Comparison of ENCODE assay signal across 18 mouse cellular contexts in genomic region chr7:126471853-126472252, GRCm38 (mm10). TPM values are rescaled to one million over a fixed set of nuclear protein-coding genes. Genes with fewer than 3 reads are reported as not detected.
A peak's percentile ranks its signal among the peaks of the same experiment; 100 is the strongest.
DNase-seq lines count a peak whose midpoint lies in the region; ATAC-seq and TF ChIP-seq lines count a peak whose summit lies in the region.
"Had no signal": no experiment of that assay in that cellular context is flagged by ENCODE, and none has a peak within 500 bp of the region (broad histone marks: within the 10 kb centered on the region; RNA-seq: fewer than 3 reads in every experiment).

No protein-coding gene starts in this region.

- no peak for TF ChIP-seq POLR2A in CH12.LX (IDR thresholded peaks at IDR 0.05; ENCODE audit: low read depth, low read length)

- in situ Hi-C loops in CH12.LX (cut with MboI; ENCODE audit: low pct_ligation_motif_present, low pct_unique_long_range_greater_than_20kb, low sequenced_read_pairs): loop anchor here (5.0 kb wide), 1 partner anchor 75 kb away; the partner anchor contains the start of gene Nfatc2ip

- TF ChIP-seq CTCF in intestine, postnatal 0 days (IDR thresholded peaks at IDR 0.05; ENCODE audit: low read depth): no peak
- TF ChIP-seq CTCF in CH12.LX (conservative IDR thresholded peaks at IDR 0.05 in 1 of 2, IDR thresholded peaks at IDR 0.05 in 1 of 2; ENCODE audit: low read depth in 2 of 2, low read length in 2 of 2): no peak

- peaks cover 3% of the 10 kb centered on the region; the same call in 1 of the 2 replicates for H3K4me1 ChIP-seq in intestine, postnatal 0 days (replicated peaks; ENCODE audit: control insufficient read depth, insufficient read depth, low read length)
- H3K4me1 ChIP-seq in intestine, embryonic 15.5 days (replicated peaks): peaks cover 10% of the 10 kb centered on the region
- peaks cover 10 to 74% of the 10 kb centered on the region in 2 experiments for H3K4me1 ChIP-seq in CH12.LX (ENCODE audit: control insufficient read depth in 1 of 2, insufficient read depth in 2 of 2)
- H3K4me1 ChIP-seq in liver, embryonic 16.5 days (ENCODE audit: control insufficient read depth, low read depth, low read length): peaks cover 22% of the 10 kb centered on the region

- peaks cover 13% of the 10 kb centered on the region for H3K79me2 ChIP-seq in CH12.LX (replicated peaks; ENCODE audit: control insufficient read depth, extremely low read depth, insufficient read depth, poor library complexity, severe bottlenecking)

- no peak for TF ChIP-seq EP300 in CH12.LX (IDR thresholded peaks at IDR 0.05; ENCODE audit: low read length)

- H3K4me3 ChIP-seq in intestine, postnatal 0 days (ENCODE audit: low read depth, low read length): no peak overlapping the region
- H3K4me3 ChIP-seq in intestine, embryonic 15.5 days (replicated peaks): no peak overlapping the region
- H3K4me3 ChIP-seq in CH12.LX (replicated peaks in 1 of 3; ENCODE audit: low read depth in 2 of 3, low read length in 2 of 3, poor library complexity in 1 of 3): peak overlapping the region in 1 of 3 experiments; percentile 70
- peak overlapping the region; percentile 5; the same call in 1 of the 2 replicates for H3K4me3 ChIP-seq in liver, embryonic 16.5 days (ENCODE audit: low read depth, low read length)
- H3K4me3 ChIP-seq: erythroblast, embryonic 14.5 days; forebrain, embryonic 15.5 days; limb, embryonic 12.5 days; neural tube, embryonic 12.5 days had no signal

- no peaks in the 10 kb centered on the region for H3K27me3 ChIP-seq in intestine, postnatal 0 days (replicated peaks; ENCODE audit: control insufficient read depth, insufficient read depth, low read length)
- H3K27me3 ChIP-seq in intestine, embryonic 15.5 days (replicated peaks): no peaks in the 10 kb centered on the region
- H3K27me3 ChIP-seq in CH12.LX (replicated peaks): no peaks in the 10 kb centered on the region
- H3K27me3 ChIP-seq in liver, embryonic 16.5 days (ENCODE audit: control insufficient read depth, insufficient read depth, low read depth, low read length): no peaks in the 10 kb centered on the region
- H3K27me3 ChIP-seq: forebrain, embryonic 15.5 days; limb, embryonic 12.5 days; neural tube, embryonic 12.5 days had no signal

- ATAC-seq in intestine, postnatal 0 days: no peak
- no peak for ATAC-seq in intestine, embryonic 15.5 days
- no peak for ATAC-seq in liver, embryonic 16.5 days (ENCODE audit: low read depth)
- ATAC-seq: forebrain, embryonic 15.5 days had no signal

- TF ChIP-seq RAD21 in CH12.LX (IDR thresholded peaks at IDR 0.05; ENCODE audit: low read depth, low read length): no peak

- H3K9ac ChIP-seq in intestine, postnatal 0 days (ENCODE audit: low read depth, low read length): no peak overlapping the region
- H3K9ac ChIP-seq in intestine, embryonic 15.5 days: no peak overlapping the region
- H3K9ac ChIP-seq in CH12.LX (ENCODE audit: insufficient read depth, low read depth): no peak overlapping the region
- H3K9ac ChIP-seq in liver, embryonic 16.5 days (ENCODE audit: low read depth, low read length): no peak overlapping the region
- H3K9ac ChIP-seq: forebrain, embryonic 15.5 days; neural tube, embryonic 12.5 days had no signal

- dilution Hi-C loops in CH12.LX (cut with MboI; ENCODE audit: extremely low pct_ligation_motif_present, extremely low pct_unique_long_range_greater_than_20kb, low sequenced_read_pairs): no loop called here

- 87% methylated on average over 4 of the region's 4 CpGs for WGBS in intestine, postnatal 0 days
- 75% methylated on average over 4 of the region's 4 CpGs for WGBS in intestine, embryonic 15.5 days
- 24% methylated on average over 4 of the region's 4 CpGs for WGBS in liver, embryonic 16.5 days (ENCODE audit: insufficient replicate concordance)

- H3K27ac ChIP-seq in intestine, postnatal 0 days (ENCODE audit: low read depth, low read length): peak overlapping the region; percentile 7; the same call in 1 of the 2 replicates
- H3K27ac ChIP-seq in intestine, embryonic 15.5 days: no peak overlapping the region
- H3K27ac ChIP-seq in CH12.LX (ENCODE audit: insufficient read depth, low read depth): peak overlapping the region; percentile 27; the same call in 1 of the 2 replicates
- peak overlapping the region; percentile 49; the same call in 1 of the 2 replicates for H3K27ac ChIP-seq in liver, embryonic 16.5 days (ENCODE audit: low read length)
- H3K27ac ChIP-seq: forebrain, embryonic 15.5 days; limb, embryonic 12.5 days; neural tube, embryonic 12.5 days had no signal

- H3K36me3 ChIP-seq in intestine, postnatal 0 days (ENCODE audit: control insufficient read depth, insufficient read depth): peaks cover 59% of the 10 kb centered on the region
- peaks cover 43% of the 10 kb centered on the region for H3K36me3 ChIP-seq in intestine, embryonic 15.5 days
- H3K36me3 ChIP-seq in CH12.LX (replicated peaks in 1 of 2; ENCODE audit: control insufficient read depth in 1 of 2, insufficient read depth in 1 of 2, low read length in 1 of 2): peaks cover 49 to 56% of the 10 kb centered on the region in 2 experiments
- H3K36me3 ChIP-seq in liver, embryonic 16.5 days (ENCODE audit: control insufficient read depth, insufficient read depth): peaks cover 26% of the 10 kb centered on the region

- H3K4me2 ChIP-seq in intestine, postnatal 0 days (replicated peaks; ENCODE audit: low read depth): no peak overlapping the region
- no peak overlapping the region for H3K4me2 ChIP-seq in intestine, embryonic 15.5 days (replicated peaks)
- H3K4me2 ChIP-seq in CH12.LX (ENCODE audit: insufficient read depth, low read depth, poor library complexity, severe bottlenecking): 0 out of 2 replicates have a peak overlapping the region, but pooled peaks have one; percentile 4
- 0 out of 2 replicates have a peak overlapping the region, but pooled peaks have one; percentile 24 for H3K4me2 ChIP-seq in liver, embryonic 16.5 days (ENCODE audit: low read depth, low read length)
- H3K4me2 ChIP-seq: forebrain, embryonic 15.5 days; limb, embryonic 12.5 days; midbrain, embryonic 11.5 days; neural tube, embryonic 12.5 days had no signal

- H3K9me3 ChIP-seq in intestine, postnatal 0 days (ENCODE audit: control insufficient read depth): no peaks in the 10 kb centered on the region
- H3K9me3 ChIP-seq in intestine, embryonic 15.5 days: no peaks in the 10 kb centered on the region
- no peaks in the 10 kb centered on the region for H3K9me3 ChIP-seq in CH12.LX (replicated peaks; ENCODE audit: low read length)
- no peaks in the 10 kb centered on the region for H3K9me3 ChIP-seq in liver, embryonic 16.5 days (replicated peaks; ENCODE audit: control insufficient read depth, low read length)
- H3K9me3 ChIP-seq: forebrain, embryonic 15.5 days; limb, embryonic 12.5 days; neural tube, embryonic 12.5 days had no signal

- DNase-seq in CD4-positive helper T cell, adult 2 months (ENCODE audit: low read depth, low spot score): peak; percentile 51
- no peak for DNase-seq in CH12.LX (ENCODE audit: extremely low read depth)
- no peak for DNase-seq in cerebellum, postnatal 14 days
- DNase-seq in right cerebral cortex, adult 18-20 months: no peak
- DNase-seq: adrenal gland, postnatal 25 days; cerebellum, adult 18-20 months; gastrocnemius, postnatal 14 days; kidney, postnatal 4 days; lung, adult 2 months; lung, postnatal 36 days had no signal

TF ChIP-seq in CH12.LX, 34 proteins besides CTCF, POLR2A, EP300 and RAD21 (continues in another document):
- TF ChIP-seq E2F4 (IDR thresholded peaks at IDR 0.05; ENCODE audit: insufficient replicate concordance, low read depth, low read length) (no peak), NELFE (IDR thresholded peaks at IDR 0.05; ENCODE audit: low read depth, low read length) (no peak), MAFK (IDR thresholded peaks at IDR 0.05; ENCODE audit: insufficient replicate concordance, low read length) (no peak), GABPA (IDR thresholded peaks at IDR 0.05; ENCODE audit: insufficient replicate concordance, low read depth, low read length) (no peak)

RNA-seq across cellular contexts. Expression of gene Sh2b1, which starts 3.4 kb away (rescaled TPM):
- polyA plus RNA-seq in intestine, postnatal 0 days (2015; fragmentation: Nextera tagmentation; extraction: Ambion mirVana): 23.6 and 23.8 TPM in 2 replicates
- polyA plus RNA-seq in intestine, embryonic 15.5 days (2015; fragmentation: Nextera tagmentation; extraction: Ambion mirVana): 41.8 and 45.7 TPM in 2 replicates
- total RNA-seq in CH12.LX (2012; rRNA removed): 11.8 and 13.4 TPM in 2 replicates
- 5.2 and 5.5 TPM in 2 replicates for total RNA-seq in CH12.LX (2014; rRNA removed)
- 31.3 and 34.1 TPM in 2 replicates for polyA plus RNA-seq in CH12.LX (2012; ENCODE audit: insufficient read length, low read depth)
- polyA plus RNA-seq in liver, embryonic 16.5 days (2015; fragmentation: Nextera tagmentation; extraction: Ambion mirVana): 14.2 and 14.5 TPM in 2 replicates

RNA-seq across cellular contexts. Expression of gene Atp2a1, which starts 8.9 kb away (rescaled TPM):
- 0.05 and 0.24 TPM in 2 replicates for polyA plus RNA-seq in intestine, postnatal 0 days (2015; fragmentation: Nextera tagmentation; extraction: Ambion mirVana)
- 0.24 and 2.6 TPM in 2 replicates for polyA plus RNA-seq in intestine, embryonic 15.5 days (2015; fragmentation: Nextera tagmentation; extraction: Ambion mirVana)
- total RNA-seq in CH12.LX (2012; rRNA removed) (0.25 and 0.38 TPM in 2 replicates), CH12.LX (2014; rRNA removed) (not detected in 2 replicates)
- polyA plus RNA-seq in CH12.LX (2012; ENCODE audit: insufficient read length, low read depth): 0.74 and 0.75 TPM in 2 replicates
- polyA plus RNA-seq in liver, embryonic 16.5 days (2015; fragmentation: Nextera tagmentation; extraction: Ambion mirVana): 8.7 and 22.0 TPM in 2 replicates
- total RNA-seq: adrenal gland, postnatal 25 days had no signal
- polyA plus RNA-seq: erythroblast, embryonic 14.5 days had no signal

RNA-seq across cellular contexts. Expression of gene Tufm, which starts 15.3 kb away (rescaled TPM):
- 70.3 and 76.5 TPM in 2 replicates for polyA plus RNA-seq in intestine, postnatal 0 days (2015; fragmentation: Nextera tagmentation; extraction: Ambion mirVana)
- 190 and 207 TPM in 2 replicates for polyA plus RNA-seq in intestine, embryonic 15.5 days (2015; fragmentation: Nextera tagmentation; extraction: Ambion mirVana)
- 156 and 183 TPM in 2 replicates for total RNA-seq in CH12.LX (2012; rRNA removed)
- 115 and 123 TPM in 2 replicates for total RNA-seq in CH12.LX (2014; rRNA removed)
- polyA plus RNA-seq in CH12.LX (2012; ENCODE audit: insufficient read length, low read depth): 219 and 224 TPM in 2 replicates
- polyA plus RNA-seq in liver, embryonic 16.5 days (2015; fragmentation: Nextera tagmentation; extraction: Ambion mirVana): 81.0 and 84.0 TPM in 2 replicates

RNA-seq across cellular contexts. Expression of gene Atxn2l, which starts 31.4 kb away (rescaled TPM):
- polyA plus RNA-seq in intestine, postnatal 0 days (2015; fragmentation: Nextera tagmentation; extraction: Ambion mirVana): 19.4 and 22.0 TPM in 2 replicates
- 43.8 and 44.4 TPM in 2 replicates for polyA plus RNA-seq in intestine, embryonic 15.5 days (2015; fragmentation: Nextera tagmentation; extraction: Ambion mirVana)
- total RNA-seq in CH12.LX (2012; rRNA removed) (42.4 and 64.2 TPM in 2 replicates), CH12.LX (2014; rRNA removed) (16.5 and 18.8 TPM in 2 replicates)
- 104 and 122 TPM in 2 replicates for polyA plus RNA-seq in CH12.LX (2012; ENCODE audit: insufficient read length, low read depth)
- polyA plus RNA-seq in liver, embryonic 16.5 days (2015; fragmentation: Nextera tagmentation; extraction: Ambion mirVana): 21.6 and 24.5 TPM in 2 replicates

RNA-seq across cellular contexts. Expression of gene Rabep2, which starts 43.3 kb away (rescaled TPM):
- polyA plus RNA-seq in intestine, postnatal 0 days (2015; fragmentation: Nextera tagmentation; extraction: Ambion mirVana): 15.1 and 17.0 TPM in 2 replicates
- polyA plus RNA-seq in intestine, embryonic 15.5 days (2015; fragmentation: Nextera tagmentation; extraction: Ambion mirVana): 23.9 and 24.2 TPM in 2 replicates
- 38.5 and 40.3 TPM in 2 replicates for total RNA-seq in CH12.LX (2012; rRNA removed)
- total RNA-seq in CH12.LX (2014; rRNA removed): 35.7 and 42.6 TPM in 2 replicates
- polyA plus RNA-seq in CH12.LX (2012; ENCODE audit: insufficient read length, low read depth): 33.7 and 36.6 TPM in 2 replicates
- 6.0 and 6.3 TPM in 2 replicates for polyA plus RNA-seq in liver, embryonic 16.5 days (2015; fragmentation: Nextera tagmentation; extraction: Ambion mirVana)

Comparison
In these comparisons a context has a peak if more than half of its experiments do, and no peak if none do; other contexts are left out.
1. H3K4me2 ChIP-seq: peak in CH12.LX (single experiment) and liver, embryonic 16.5 days (single experiment); none in intestine, postnatal 0 days (single experiment) and intestine, embryonic 15.5 days (single experiment).